Mouse (Mus musculus) c-Kit-positive CD71-positive TER-119-positive erythroid progenitor cells, embryonic 14.5 days (primary cell): ENCODE results near the gene Hyal3.

Experiments
- DNase-seq: peaks from one replicate; pipeline ENCODE4 v3.0.0-alpha.2; 2013; ENCODE audit warnings: low spot score

Gene Hyal3

DNA sequence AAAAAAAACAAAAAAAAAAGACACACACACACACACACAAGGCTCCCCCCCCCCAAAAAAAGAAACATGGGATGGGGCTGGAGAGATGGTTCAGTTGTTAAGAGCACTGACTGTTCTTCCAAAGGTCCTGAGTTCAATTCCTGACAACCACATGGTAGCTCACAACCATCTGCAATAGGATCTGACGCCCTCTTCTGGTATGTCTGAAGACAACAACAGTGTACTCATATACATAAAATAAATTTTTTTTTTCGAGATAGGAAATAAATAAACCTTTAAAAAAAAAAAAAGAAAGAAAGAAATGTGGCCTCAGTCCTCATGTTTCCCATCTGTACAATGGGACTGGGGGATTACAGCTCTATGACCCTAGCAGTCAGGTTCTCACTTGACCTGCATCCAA lies 36.8 kb downstream of the Hyal3 start:
- no peak for DNase-seq

DNA sequence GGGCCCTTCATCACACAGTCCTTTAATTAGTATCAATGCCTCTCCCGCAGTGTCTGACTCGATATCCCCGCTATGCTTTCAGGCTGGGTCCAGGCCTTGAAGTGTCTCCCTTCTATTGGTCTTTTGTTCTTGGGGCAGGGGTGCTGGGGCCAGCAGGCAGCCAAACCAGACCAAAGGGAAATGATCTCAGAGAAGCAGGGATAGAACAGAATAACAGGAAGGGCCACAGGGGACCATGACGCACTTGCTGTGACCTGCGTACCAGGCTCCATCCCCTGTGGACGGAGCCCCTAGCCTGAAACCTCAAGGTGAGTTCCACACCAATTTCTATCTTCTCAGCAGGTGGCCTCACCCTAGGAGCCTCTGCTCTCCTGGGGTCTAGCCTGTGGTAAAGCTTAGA lies 37.5 kb downstream of the Hyal3 start:
- no peak for DNase-seq

DNA sequence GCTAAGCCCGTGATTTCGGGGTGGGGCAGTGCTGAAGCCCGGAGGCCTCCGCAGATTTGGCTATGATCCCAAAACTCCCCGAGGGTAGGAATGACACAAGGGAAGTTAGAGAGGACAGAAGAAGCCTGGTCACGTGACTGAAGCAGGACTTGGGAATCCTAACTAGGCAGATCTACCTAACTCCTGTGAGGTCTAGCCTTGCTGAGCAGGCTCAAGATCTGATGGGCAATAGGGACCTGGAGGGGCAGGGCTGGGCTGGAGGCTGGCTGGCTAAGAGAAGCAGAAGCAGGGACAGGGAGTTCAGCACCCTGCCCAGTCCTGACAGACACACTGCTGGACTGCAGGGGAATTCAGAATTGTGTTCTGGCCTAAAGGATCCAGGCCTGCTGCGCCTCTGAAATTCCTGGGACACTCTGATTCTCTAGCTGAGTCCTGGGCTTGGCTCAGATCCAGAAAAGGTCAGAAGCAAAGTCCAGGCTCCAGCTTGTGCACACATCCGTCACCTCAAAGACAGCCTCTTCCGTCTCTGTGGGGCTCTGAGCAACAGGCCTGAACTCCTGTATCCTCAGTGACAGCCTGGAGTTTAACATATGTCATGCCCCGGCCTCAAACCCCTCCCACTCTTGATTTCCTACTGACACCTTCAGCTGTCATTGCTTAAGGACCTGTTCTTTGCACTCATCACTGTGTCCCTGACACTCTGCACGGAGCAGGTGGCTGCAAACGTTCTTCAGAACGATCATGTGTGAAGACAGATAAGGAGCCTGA lies 38.3 kb downstream of the Hyal3 start:
- no peak for DNase-seq

DNA sequence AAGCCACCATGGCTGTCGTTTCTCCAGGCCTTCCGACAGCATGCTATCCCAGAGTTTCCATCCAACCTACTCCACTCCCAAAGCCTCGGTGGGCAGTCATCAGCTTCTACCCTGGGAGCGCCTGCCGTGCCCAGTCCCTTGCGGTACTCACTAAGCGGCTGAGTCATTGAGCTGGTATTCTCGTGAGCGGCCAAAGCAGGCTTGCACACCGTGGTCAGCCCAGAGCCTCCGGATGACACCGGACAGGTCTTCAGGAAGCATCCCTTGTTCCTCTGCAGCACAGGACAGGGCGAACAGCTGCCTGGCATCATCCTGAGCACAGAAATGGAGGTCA lies 38.9 kb downstream of the Hyal3 start:
- no peak for DNase-seq

DNA sequence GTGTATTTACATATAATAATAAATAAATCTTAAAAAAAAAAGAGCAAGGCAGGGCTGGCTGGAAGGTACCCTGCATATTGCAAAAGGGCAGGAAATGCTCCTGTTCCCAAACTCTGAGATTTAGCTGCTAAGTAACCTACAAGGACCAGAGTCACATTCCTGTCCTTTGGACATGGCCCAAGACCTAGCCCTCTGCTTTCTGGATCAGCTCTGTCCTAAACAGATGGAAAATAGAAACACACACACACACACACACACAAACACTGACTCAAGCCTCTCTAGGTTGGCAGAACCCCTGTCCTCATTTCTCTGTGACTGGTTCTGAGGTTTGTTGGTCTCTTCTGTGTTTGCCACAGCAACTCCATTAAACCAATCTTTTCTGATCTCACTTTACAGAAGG lies 40.3 kb downstream of the Hyal3 start:
- no peak for DNase-seq

- DNase-seq: no peak
These were observed 43.9 kb downstream of the Hyal3 start for GRCm38 (mm10) chr9:107624539-107624938.

- no peak for DNase-seq
These were observed 44.3 kb downstream of the Hyal3 start for GRCm38 (mm10) chr9:107624951-107625350.

DNA sequence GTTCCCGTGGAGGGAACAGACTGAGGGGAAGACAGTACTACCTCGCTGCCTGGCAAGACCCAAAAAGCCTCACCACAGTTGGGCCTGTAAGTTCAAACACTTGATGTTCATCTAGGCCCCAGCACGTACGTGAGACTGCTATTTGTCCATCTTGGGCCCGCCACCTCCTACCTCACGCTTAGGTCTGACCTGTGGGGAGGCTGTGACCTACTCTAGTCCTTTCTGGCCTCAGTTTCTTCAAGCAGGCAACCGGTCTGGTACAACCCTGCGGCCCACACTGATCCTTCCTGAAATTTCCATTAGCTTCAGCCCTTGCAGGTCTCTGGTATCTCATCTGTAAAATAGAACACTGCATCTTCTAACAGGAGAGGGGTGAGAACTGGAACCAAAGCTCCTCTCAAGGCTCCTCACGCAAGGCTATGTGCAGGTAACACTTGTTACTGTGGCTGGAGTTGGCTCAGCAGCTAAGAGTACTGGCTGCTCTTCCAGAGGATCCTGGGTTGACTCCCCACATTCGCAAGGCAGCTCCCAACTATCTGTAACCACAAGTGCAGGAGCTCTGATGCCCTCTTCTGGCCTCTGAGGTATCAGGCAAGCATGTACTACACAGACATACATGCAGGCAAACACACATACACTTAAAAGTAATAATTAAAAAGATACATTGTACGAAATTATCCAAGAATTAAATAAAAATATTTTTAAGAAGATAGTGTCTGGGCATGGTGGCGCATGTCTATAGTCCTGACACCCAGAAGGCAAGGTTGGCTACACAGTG lies 44.9 kb downstream of the Hyal3 start:
- DNase-seq: no peak

- DNase-seq: no peak
These were observed 45.7 kb downstream of the Hyal3 start for GRCm38 (mm10) chr9:107626158-107626843.

DNA sequence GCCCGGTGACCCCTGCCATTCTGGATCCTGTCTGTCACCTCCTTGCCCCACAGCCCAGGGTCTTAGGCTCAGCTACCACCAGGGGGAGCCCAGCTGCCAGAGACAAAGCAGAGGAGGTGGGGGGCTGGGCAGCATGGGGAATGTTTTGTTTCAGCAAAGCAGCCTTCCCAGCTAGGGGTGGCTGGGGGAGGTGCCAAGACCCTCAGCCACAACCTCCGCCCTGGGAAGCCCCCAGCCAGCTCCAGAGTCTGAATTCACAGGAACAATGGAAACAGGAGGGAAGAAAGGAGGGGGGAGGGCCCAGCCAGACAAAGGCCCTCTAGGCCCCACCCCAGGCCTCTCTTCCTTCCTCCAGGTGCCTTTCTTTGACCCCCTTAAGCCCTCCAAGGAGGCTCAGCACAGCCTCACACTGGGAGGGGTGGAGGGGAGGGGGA lies 46.2 kb downstream of the Hyal3 start:
- no peak for DNase-seq

DNA sequence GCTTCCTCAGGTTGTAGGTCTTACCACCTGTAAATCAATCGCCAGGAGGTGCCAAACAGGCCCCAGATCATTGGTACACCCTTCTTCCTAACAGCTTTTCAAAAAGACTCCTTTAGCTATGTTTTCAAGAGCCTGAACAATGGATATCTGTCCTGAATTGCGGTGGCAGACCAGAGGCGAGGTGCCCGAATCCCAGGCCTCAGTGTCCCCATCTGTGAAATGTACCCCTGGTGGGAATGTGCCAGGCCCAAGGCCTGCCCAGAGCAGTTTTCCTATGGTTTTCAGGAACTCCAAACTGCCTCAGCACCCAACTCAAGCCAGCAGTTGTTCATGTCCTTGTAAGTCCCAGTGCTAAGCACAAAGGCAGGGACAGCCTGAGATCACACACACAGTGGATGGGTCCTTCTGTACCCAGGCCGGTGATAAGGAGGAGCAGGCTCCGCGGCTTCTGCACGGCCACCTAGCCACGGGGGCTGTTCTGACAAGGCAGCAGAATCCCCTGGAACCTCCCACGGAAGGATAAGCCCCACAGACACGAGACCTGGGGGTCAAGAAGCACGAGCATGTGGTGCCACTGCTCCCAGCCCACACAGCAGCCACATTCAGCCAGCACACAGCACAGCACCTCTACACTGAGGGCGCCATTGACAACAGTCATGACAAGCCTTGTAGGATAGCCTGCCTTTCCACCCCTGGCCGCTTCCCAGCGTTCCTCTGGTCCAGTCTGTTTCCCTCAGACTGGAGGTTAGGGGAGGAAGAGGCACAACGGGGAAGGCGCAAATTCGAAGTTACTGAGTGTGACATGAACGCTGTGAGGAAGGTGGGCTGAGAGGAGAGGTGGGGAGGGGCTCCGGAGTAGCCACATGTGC lies 47.0 kb downstream of the Hyal3 start:
- DNase-seq: no peak

DNA sequence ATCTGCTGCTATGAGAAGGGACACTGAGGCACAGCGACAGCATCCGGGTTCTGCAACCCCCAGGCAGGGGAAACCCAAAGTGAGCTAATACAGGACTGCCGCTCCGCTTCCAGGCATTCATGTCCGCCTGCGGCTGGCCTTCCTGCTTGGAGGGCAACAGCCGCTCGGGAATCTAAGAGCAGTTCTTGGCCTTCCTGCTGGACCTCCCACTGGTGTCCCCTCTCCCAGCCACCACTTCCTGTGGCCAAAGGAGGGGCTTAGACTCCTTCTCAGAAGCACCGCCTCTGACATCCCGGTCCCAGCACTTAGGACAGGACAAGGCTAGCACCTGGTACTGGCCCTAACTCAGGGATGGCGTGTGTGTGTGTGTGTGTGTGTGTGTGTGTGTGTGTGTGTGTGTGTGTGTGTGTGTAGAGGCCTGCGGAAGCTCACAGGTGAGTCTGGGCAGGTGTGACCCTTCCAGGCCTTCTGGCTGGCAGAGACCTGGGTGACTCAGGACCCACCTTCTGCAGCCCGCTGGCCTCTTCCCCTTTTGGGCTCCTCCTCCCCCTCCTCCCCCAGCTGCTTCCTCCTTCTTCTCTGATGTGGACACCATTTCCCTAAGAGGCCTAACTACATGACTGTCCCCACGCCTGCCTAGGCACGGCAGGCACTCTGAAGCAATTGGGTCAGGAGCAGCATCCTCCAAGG lies 48.2 kb downstream of the Hyal3 start:
- no peak for DNase-seq

- no peak for DNase-seq
These were observed 48.8 kb downstream of the Hyal3 start for GRCm38 (mm10) chr9:107629411-107629730.

GRCm38 (mm10) chr9:107629901-107630425 lies 49.3 kb downstream of the Hyal3 start:
- no peak for DNase-seq

GRCm38 (mm10) chr9:107630576-107630975 lies 50.0 kb downstream of the Hyal3 start:
- no peak for DNase-seq

- no peak for DNase-seq
These were observed 50.8 kb downstream of the Hyal3 start for GRCm38 (mm10) chr9:107631311-107631826.

GRCm38 (mm10) chr9:107631861-107632260 lies 51.2 kb downstream of the Hyal3 start:
- DNase-seq: no peak

- DNase-seq: peak; percentile 51
These were observed 51.9 kb downstream of the Hyal3 start for GRCm38 (mm10) chr9:107632478-107632877.

DNA sequence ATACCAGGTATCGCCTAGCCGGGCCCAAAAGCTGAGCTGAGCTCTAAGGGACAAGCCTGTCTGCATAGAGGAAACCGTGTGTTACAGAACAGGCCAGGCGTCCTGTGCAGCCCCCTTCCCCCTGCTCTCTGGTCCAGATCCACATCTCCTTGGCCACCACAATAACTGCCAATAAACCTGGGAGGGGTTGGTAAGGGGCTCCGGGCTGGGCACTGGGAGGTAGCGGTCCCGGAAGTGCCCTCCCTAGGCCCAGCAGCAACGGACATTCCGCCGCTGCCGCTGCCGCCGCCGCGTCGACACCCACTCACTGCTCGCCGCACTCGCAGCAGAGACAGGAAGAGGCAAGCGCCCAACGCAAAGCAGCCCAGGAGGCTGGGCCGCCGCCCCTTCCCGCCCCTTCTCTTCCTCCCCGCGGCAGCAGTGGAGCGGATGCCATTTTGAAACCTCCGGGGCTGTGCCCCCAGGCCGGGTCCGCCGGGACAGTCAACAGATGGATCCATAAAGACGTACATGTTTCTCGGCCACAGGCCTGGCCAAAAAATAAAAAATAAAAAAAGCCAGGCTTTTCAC lies 52.6 kb downstream of the Hyal3 start:
- DNase-seq: peak; percentile 72

DNA sequence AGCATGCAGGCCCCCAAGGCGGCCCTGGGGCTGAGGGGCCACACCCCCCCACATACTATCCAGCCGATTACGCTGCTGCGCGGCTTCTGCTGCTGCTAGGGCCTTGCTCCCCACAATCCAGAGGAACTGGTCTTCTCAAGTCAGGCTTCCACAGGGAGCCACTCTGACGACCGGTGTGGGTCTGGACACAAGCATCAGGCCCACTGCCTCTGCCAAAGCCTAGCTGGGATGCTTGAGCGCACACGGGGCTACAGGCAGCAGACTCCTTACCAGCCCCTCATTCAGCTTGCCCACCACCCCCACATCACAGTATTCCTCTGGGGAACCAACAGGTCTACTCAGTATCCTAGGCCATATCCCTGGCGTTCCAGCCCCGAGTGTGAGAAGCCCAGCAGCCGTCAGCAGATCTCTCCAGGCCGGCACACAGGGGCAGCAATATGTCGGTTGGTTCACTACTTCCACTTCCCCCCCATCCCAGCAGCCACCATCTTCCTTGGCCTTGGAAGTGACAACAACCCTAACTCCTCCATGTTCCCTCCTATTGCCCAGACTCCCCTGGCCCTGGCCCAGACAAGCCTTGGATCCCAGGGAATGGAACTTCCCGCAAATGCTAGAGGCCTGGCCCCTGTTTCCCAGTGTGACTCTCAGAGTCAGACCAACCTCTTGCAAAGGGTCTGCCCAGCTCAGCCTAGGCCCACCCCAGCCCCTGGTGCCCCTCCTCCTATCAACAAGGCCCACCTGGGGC lies 53.2 kb downstream of the Hyal3 start:
- DNase-seq: no peak
